Mouse (Mus musculus) liver, embryonic 12.5 days (tissue): ENCODE data around the gene Fgd2. TPM values are rescaled to one million over a fixed set of nuclear protein-coding genes. Genes with fewer than 3 reads are reported as not detected.

ENCODE experiments used
- ATAC-seq: fragments of 200-750 bp; cut with Nextera tagmentation; 2 replicates; pipeline ENCODE4 v1.8.0; 2017; ENCODE audit warnings: moderate number of reproducible peaks, mild to moderate bottlenecking, moderate library complexity
- H3K27ac ChIP-seq: fragments of 300-500 bp; sonication (generic); 2 replicates; pipeline ENCODE4 v1.5.1; 2016; ENCODE audit warnings: mild to moderate bottlenecking
- H3K27me3 ChIP-seq: fragments of 300-500 bp; sonication (generic); replicated peaks from 2 replicates; pipeline ENCODE4 v1.6.1; 2016; ENCODE audit warnings: mild to moderate bottlenecking, moderate library complexity
- H3K36me3 ChIP-seq: fragments of 300-500 bp; sonication (generic); 2 replicates; pipeline ENCODE4 v1.6.1; 2016; ENCODE audit warnings: mild to moderate bottlenecking, moderate library complexity
- H3K4me1 ChIP-seq: fragments of 300-500 bp; sonication (generic); 2 replicates; pipeline ENCODE4 v1.6.1; 2016
- H3K4me2 ChIP-seq: fragments of 300-500 bp; sonication (generic); 2 replicates; pipeline ENCODE4 v1.6.1; 2016; ENCODE audit warnings: mild to moderate bottlenecking, moderate library complexity
- H3K4me3 ChIP-seq: fragments of 300-500 bp; sonication (generic); 2 replicates; pipeline ENCODE4 v1.5.1; 2016; ENCODE audit warnings: mild to moderate bottlenecking, moderate library complexity
- H3K9ac ChIP-seq: fragments of 300-500 bp; sonication (generic); 2 replicates; pipeline ENCODE4 v1.6.1; 2016; ENCODE audit warnings: mild to moderate bottlenecking, moderate library complexity
- H3K9me3 ChIP-seq: fragments of 300-500 bp; sonication (generic); replicated peaks from 2 replicates; pipeline ENCODE4 v1.6.1; 2016; ENCODE audit warnings: mild to moderate bottlenecking, moderate library complexity
- WGBS: fragments of 180-500 bp; shearing (Covaris S2); methylation state at CpG from one replicate; pipeline ENCODE4 v1.1.7; 2016; ENCODE audit not compliant: insufficient replicate concordance; 5-methylcytosine and 5-hydroxymethylcytosine counted together
- polyA plus RNA-seq: library from polyadenylated mRNA; unstranded; fragments of >200 nt; fragmentation: Nextera tagmentation; extraction: Ambion mirVana; gene quantifications from 2 replicates; pipeline ENCODE4 v1.2.1, GENCODE M21; 2016

Gene Fgd2
- polyA plus RNA-seq, 1 experiment from 2014 or later, result 5.9 TPM

- no peak overlapping the region for H3K9ac ChIP-seq
- H3K4me1 ChIP-seq, result peaks cover 20% of the 10 kb centered on the region
- H3K36me3 ChIP-seq, result no peaks in the 10 kb centered on the region
- no peak overlapping the region for H3K4me3 ChIP-seq
- 58% methylated on average over 6 of the region's 6 CpGs for WGBS
- ATAC-seq, result no peak
- no peak overlapping the region for H3K27ac ChIP-seq
- no peak overlapping the region for H3K4me2 ChIP-seq
- peaks cover 11% of the 10 kb centered on the region; the same call in 1 of the 2 replicates for H3K27me3 ChIP-seq
- H3K9me3 ChIP-seq, result no peaks in the 10 kb centered on the region
Measured at GRCm38 (mm10) chr17:29406077-29406476, 45.4 kb downstream of the Fgd2 start.

- Histone ChIP-seq H3K4me2 (no peak overlapping the region), H3K4me3 (no peak overlapping the region), H3K27ac (no peak overlapping the region), H3K9me3 (no peaks in the 10 kb centered on the region), H3K36me3 (no peaks in the 10 kb centered on the region), H3K27me3 (peaks cover 7% of the 10 kb centered on the region; the same call in 1 of the 2 replicates), H3K4me1 (peaks cover 20% of the 10 kb centered on the region), H3K9ac (no peak overlapping the region)
- 67% methylated on average over 5 of the region's 5 CpGs for WGBS
- ATAC-seq, result no peak
Measured at GRCm38 (mm10) chr17:29407405-29407804, 46.7 kb downstream of the Fgd2 start.

DNA sequence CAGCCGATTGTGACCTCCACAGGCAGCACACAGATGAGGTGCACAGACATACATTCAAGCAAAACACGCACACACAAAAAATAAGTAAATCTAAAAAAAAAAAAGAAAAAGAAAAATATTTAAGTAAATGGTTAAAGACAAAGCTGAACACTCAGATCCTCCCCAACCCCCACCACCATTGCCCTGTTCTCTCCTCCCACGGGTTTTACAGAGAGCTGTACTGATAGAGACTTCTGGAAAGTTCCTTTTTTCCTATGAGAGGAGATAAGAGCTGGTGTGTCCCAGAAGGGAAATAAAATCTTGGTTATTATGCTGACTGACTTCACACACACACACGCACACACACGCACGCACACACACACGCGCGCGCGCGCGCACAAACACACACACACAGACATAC, 47.6 kb downstream of the Fgd2 start:
- Histone ChIP-seq H3K27ac (no peak overlapping the region), H3K36me3 (no peaks in the 10 kb centered on the region), H3K9ac (no peak overlapping the region), H3K4me2 (no peak overlapping the region), H3K4me1 (peaks cover 20% of the 10 kb centered on the region), H3K9me3 (no peaks in the 10 kb centered on the region), H3K4me3 (no peak overlapping the region), H3K27me3 (peaks cover 12% of the 10 kb centered on the region; the same call in 1 of the 2 replicates)
- ATAC-seq, result no peak
- WGBS, result 84% methylated on average over 13 of the region's 13 CpGs

DNA sequence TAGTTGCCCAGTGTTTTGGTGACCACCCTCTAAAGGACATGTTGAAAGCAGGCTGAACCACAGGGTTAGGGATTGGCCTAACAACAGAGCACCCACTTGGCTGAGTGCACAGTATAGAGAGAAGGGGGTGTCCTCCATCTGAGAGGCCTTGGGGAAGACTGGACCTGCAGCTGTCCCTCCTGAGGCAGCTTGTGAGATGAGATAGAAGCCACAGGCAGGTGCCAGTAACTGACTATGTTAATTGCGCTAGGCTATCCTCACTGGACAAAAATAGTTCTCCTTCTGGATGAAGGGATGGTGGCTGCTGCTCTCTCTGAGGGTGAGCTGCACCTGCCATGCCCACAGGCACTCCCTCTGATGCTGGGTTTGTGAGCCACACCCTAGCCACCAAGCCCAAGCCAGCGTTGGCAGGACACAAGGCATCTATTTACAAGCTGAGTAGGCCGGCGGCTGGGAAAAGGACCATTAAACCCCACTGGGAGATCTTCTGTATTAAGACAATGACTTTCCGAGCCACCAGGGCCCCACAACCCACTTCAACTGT, 49.2 kb downstream of the Fgd2 start:
- Histone ChIP-seq H3K9me3 (no peaks in the 10 kb centered on the region), H3K4me2 (no peak overlapping the region), H3K4me3 (no peak overlapping the region), H3K36me3 (no peaks in the 10 kb centered on the region), H3K4me1 (peaks cover 20% of the 10 kb centered on the region), H3K27ac (no peak overlapping the region), H3K9ac (no peak overlapping the region), H3K27me3 (peaks cover 21% of the 10 kb centered on the region; the same call in 1 of the 2 replicates)
- ATAC-seq, result 0 out of 2 replicates have a peak, but pooled peaks have one; percentile 48
- WGBS, result 74% methylated on average over 5 of the region's 5 CpGs

DNA sequence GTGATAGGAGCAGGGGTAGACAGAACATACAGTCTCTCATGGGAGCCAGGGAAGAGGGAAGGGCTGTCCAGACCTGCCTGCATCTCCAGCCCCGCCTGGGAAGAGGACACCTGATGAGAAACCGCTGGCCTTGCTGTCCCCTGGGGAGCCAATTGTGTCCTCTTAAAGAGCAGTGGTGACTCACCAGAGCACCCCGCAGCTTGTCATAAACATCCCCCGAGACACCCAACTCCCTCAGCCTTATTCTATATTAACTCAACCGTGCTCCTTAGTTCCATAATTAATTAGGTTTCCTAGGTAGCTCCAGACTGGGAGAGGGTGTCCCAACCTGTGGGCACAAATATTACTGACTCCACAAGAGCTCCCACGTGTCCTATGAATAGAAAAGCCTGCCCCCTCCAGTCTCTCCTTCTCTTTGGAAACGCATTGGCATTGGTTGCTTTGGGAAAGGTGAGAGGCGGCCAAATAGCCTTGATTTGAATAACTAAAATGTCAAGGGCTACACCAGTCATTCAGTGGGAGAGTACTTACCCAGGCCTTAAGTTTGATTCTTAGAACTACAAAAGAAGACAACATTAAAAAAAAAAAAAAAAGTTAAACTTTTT, 51.2 kb downstream of the Fgd2 start:
- no peak for ATAC-seq
- H3K27me3 ChIP-seq, result peaks cover 33% of the 10 kb centered on the region
- H3K9me3 ChIP-seq, result no peaks in the 10 kb centered on the region
- no peak overlapping the region for H3K4me3 ChIP-seq
- 51% methylated on average over 8 of the region's 8 CpGs for WGBS
- no peaks in the 10 kb centered on the region for H3K36me3 ChIP-seq
- H3K9ac ChIP-seq, result no peak overlapping the region
- peaks cover 27% of the 10 kb centered on the region for H3K4me1 ChIP-seq
- H3K27ac ChIP-seq, result no peak overlapping the region
- H3K4me2 ChIP-seq, result no peak overlapping the region

DNA sequence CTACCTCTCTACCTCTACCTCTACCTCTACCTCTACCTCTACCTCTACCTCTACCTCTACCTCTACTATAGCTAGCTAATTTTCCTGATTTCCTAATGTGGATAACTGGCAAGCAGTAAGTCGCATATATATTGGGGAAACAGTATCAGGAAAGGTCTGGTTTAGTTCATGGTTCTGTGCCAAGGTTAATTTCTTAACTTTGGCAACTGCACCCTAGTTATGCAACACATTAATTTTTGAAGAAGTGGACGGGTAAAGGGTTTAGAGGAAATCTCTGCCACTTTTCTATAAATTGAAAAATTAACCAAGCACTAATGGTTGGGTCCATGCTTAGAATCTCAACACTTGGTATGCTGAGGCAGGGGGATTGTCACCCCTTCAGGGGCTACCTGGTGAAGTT, 53.9 kb downstream of the Fgd2 start:
- Histone ChIP-seq H3K27ac (no peak overlapping the region), H3K27me3 (peaks cover 56% of the 10 kb centered on the region), H3K4me1 (peaks cover 31% of the 10 kb centered on the region), H3K9ac (no peak overlapping the region), H3K9me3 (no peaks in the 10 kb centered on the region), H3K4me3 (no peak overlapping the region), H3K36me3 (no peaks in the 10 kb centered on the region), H3K4me2 (no peak overlapping the region)
- ATAC-seq, result no peak
- 54% methylated on average over 2 of the region's 2 CpGs for WGBS

- Histone ChIP-seq H3K4me2 (peak overlapping the region; percentile 45), H3K36me3 (no peaks in the 10 kb centered on the region), H3K4me3 (peak overlapping the region; percentile 12; the same call in 1 of the 2 replicates), H3K9me3 (no peaks in the 10 kb centered on the region), H3K27me3 (peaks cover 58% of the 10 kb centered on the region), H3K27ac (no peak overlapping the region), H3K9ac (no peak overlapping the region), H3K4me1 (peaks cover 37% of the 10 kb centered on the region)
- whole genome bisulfite sequencing, result 30% methylated on average over 31 of the region's 31 CpGs
- ATAC-seq, result no peak
Measured at GRCm38 (mm10) chr17:29415761-29416662, 55.3 kb downstream of the Fgd2 start.

DNA sequence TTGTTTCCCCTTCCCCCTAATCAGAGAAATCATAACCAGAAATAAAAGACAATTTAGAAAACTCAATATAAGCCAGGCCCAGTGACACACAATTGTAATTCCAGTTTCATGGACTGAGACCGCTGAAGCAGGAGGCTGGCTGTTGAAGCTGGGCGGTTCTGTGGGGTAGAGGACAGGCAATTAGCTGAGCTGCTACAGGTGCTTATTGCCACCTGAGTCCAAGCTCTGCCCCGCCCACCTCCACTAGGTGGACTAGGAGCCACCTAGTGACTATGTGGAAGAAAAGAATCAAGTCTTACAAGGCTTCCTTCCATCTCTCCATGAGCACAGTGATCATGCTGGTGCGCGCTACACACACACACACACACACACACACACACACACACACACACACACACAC, 56.0 kb downstream of the Fgd2 start:
- no peaks in the 10 kb centered on the region for H3K9me3 ChIP-seq
- no peaks in the 10 kb centered on the region for H3K36me3 ChIP-seq
- H3K4me1 ChIP-seq, result peaks cover 37% of the 10 kb centered on the region
- no peak for ATAC-seq
- peak overlapping the region; percentile 45 for H3K4me2 ChIP-seq
- H3K9ac ChIP-seq, result no peak overlapping the region
- H3K27me3 ChIP-seq, result peaks cover 58% of the 10 kb centered on the region
- no peak overlapping the region for H3K27ac ChIP-seq
- H3K4me3 ChIP-seq, result no peak overlapping the region
- WGBS, result 58% methylated on average over 4 of the region's 5 CpGs

GRCm38 (mm10) chr17:29418758-29419380, 58.2 kb downstream of the Fgd2 start:
- Histone ChIP-seq H3K27me3 (peaks cover 53% of the 10 kb centered on the region), H3K4me1 (peaks cover 46% of the 10 kb centered on the region), H3K9me3 (no peaks in the 10 kb centered on the region), H3K4me2 (no peak overlapping the region), H3K4me3 (no peak overlapping the region), H3K9ac (no peak overlapping the region), H3K27ac (no peak overlapping the region), H3K36me3 (no peaks in the 10 kb centered on the region)
- 54% methylated on average over 3 of the region's 3 CpGs for WGBS
- ATAC-seq, result no peak

- Histone ChIP-seq H3K4me2 (no peak overlapping the region), H3K4me3 (no peak overlapping the region), H3K4me1 (peaks cover 46% of the 10 kb centered on the region), H3K9me3 (no peaks in the 10 kb centered on the region), H3K9ac (peak overlapping the region; percentile 45; the same call in 1 of the 2 replicates), H3K36me3 (no peaks in the 10 kb centered on the region), H3K27me3 (peaks cover 46% of the 10 kb centered on the region), H3K27ac (0 out of 2 replicates have a peak overlapping the region, but pooled peaks have one; percentile 9)
- 50% methylated on average over 12 of the region's 12 CpGs for WGBS
- peak; percentile 63; the same call in 1 of the 2 replicates for ATAC-seq
Measured at GRCm38 (mm10) chr17:29419976-29420739, 59.4 kb downstream of the Fgd2 start.

DNA sequence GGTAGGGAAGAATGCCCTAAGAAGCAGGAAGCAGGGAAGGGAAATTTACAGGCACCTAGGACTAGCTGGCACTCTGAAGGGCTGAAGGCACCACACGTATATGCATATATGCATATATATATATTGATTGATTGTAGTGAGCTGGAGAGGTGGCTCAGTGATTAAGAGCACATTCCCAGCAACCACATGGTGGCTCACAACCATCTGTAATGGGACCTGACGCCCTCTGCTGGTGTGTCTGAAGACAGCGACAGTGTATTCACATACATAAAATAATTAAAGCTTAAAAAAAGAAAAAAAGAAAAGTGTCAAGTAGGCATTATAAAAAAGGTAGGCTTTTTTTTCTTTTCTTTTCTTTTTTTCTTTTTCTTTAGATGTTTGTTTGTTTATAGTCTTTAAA, 60.6 kb downstream of the Fgd2 start:
- ATAC-seq, result no peak
- no peak overlapping the region for H3K9ac ChIP-seq
- H3K27ac ChIP-seq, result no peak overlapping the region
- 75% methylated on average over 3 of the region's 3 CpGs for WGBS
- H3K27me3 ChIP-seq, result peaks cover 35% of the 10 kb centered on the region
- H3K9me3 ChIP-seq, result no peaks in the 10 kb centered on the region
- no peaks in the 10 kb centered on the region for H3K36me3 ChIP-seq
- H3K4me1 ChIP-seq, result peaks cover 41% of the 10 kb centered on the region
- no peak overlapping the region for H3K4me2 ChIP-seq
- H3K4me3 ChIP-seq, result no peak overlapping the region
